Mouse (Mus musculus): Measurements from ENCODE around the gene Gm10037.
"Not testable (repeated sequence)": the region's sequence is repeated elsewhere in the genome, so short reads cannot be mapped to it uniquely, and the experiment has no call there.

Gene Gm10037

DNA sequence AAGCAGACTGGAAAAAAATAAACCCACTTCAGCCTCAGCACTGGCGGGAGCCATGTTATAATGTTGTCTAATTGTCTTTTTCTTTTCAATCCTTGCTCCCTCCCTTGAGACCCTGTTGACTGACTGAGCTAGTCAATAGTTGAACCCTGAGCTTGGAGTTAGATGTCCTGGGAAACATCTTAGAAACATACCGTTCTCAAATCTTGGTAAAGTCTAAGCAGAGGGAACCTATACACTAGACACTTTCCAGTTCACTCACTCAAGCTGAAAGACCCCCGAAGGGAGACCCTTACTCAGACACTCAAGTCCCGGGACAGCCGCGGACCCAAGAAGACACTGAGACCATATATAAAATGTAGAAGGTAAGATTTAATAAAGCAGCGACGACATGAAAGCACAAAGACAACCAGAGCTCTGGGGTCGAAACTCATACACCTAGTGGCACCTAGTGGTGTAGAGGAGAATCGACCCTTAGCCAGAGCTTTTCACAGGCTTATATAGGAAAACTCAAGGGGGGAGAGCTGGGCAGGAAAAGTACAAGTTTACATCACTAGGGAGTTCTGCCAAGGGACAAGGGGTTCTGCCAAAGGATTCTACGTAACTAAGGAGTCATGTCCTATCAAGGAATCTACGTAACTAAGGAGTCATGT lies 45.3 kb downstream of the Gm10037 start:
- not testable (repeated sequence) for DNase-seq (ENCODE audit: low spot score in 2 of 2)

GRCm38 (mm10) chr13:67876699-67877254 lies 45.9 kb downstream of the Gm10037 start:
- no peak for DNase-seq (ENCODE audit: low spot score in 2 of 2)

GRCm38 (mm10) chr13:67883966-67884365 lies 53.1 kb downstream of the Gm10037 start:
- DNase-seq (ENCODE audit: low spot score in 2 of 2), result no peak
